Mouse (Mus musculus) liver, adult 2 months (tissue): ENCODE measurements around the gene Sardh.

ENCODE experiments used
- CTCF ChIP-seq: fragments of 200-500 bp; IDR thresholded peaks from 2 replicates; pipeline ENCODE4 v1.5.1; 2011; ENCODE audit warnings: low read depth, low read length, control low read depth
- POLR2A ChIP-seq: fragments of 200-500 bp; IDR thresholded peaks from 2 replicates; pipeline ENCODE4 v1.6.1; 2011; ENCODE audit warnings: low read length, control low read depth; ENCODE audit not compliant: insufficient read depth; ENCODE audit errors: extremely low read depth

GRCm38 (mm10) chr2:27286971-27287710, 39.0 kb upstream of the Sardh start:
- no peak for TF ChIP-seq CTCF
- TF ChIP-seq POLR2A = no peak
